Mouse (Mus musculus) left cerebral cortex, adult 18-20 months (tissue): ENCODE data around the gene Enkd1. TPM values are rescaled to one million over a fixed set of nuclear protein-coding genes. Genes with fewer than 3 reads are reported as not detected.
A peak's percentile ranks its signal among the peaks of the same experiment; 100 is the strongest.

Source experiments
- DNase-seq, 2 experiments: peaks; one replicate each; pipeline ENCODE4 v3.0.0; 2021 to 2022; ENCODE audit warnings: low spot score in 2 of 2, mixed read lengths in 1 of 2
- long read RNA-seq, 2 experiments: library from polyadenylated mRNA; stranded (forward); transcript quantifications; one replicate each; pipeline ENCODE4 v2.0.0; 2021
- total RNA-seq, 2 experiments: library from RNA; stranded (reverse); gene quantifications; 2 replicates each; pipeline ENCODE4 v1.2.3; 2021

Enkd1 gene
- 10 to 100 TPM in 1 of 2 experiments, 1 to 10 TPM in 1; 9.5 to 11.2 TPM for total RNA-seq
- long read RNA-seq, experiment 1, partial matches to known transcripts: 2 of 13 reads
- long read RNA-seq, experiment 1, other reads (novel, unspliced or antisense): 11 of 13 reads
- long read RNA-seq, experiment 2, partial matches to known transcripts: 0 of 8 reads
- long read RNA-seq, experiment 2, other reads (novel, unspliced or antisense): 5 of 8 reads

DNA sequence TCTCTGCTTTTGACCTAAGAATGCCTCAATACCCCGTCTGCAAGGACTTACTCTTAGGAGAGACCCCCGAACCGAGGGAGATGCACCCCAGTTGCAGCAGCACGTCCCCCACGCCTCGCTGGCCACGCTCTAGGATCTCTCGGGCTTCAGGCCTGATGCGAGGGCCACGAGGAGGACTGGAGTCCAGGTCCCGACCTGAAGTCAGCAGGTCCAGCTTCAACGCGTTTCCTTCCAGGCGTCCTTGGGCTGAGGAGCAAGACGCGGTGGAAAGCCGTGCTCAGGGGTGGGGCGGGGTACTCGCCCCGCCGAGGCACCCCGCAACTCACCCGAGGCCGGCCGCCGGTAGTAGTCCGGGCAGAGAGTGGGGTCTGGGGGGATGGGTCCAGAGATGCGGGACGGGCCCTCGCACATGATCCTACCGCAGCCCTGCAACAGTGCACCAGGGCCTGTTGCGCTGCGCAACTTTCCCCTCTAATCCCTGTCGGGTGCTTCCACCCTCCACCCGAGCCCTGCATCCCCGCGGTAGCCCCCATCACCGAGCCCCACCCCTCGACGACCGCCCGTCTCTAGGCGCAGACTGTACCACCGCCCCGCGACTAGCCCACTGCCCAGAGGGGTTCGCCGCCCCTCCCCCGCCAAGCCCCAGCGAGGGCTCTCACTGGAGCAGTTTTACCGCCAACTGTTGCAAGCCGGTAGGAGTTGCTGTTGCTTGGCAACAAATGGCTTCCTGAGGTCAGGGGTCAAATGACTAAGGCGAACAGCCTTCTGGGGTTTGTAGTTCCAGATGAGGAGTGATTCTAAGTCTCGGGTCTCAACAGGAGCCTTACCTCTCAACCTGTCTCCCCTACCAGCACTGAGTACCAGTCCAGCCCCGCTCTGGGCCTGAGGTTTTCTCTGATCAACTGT, at the start of gene Enkd1, which contains the start of gene 4933405L10Rik:
Enkd1 (minus strand) TSS at position 713 of the 906 bp plus-strand sequence.
4933405L10Rik (plus strand) TSS at position 158 of the 906 bp plus-strand sequence.
- peak; percentile 84 to 86 for DNase-seq

DNA sequence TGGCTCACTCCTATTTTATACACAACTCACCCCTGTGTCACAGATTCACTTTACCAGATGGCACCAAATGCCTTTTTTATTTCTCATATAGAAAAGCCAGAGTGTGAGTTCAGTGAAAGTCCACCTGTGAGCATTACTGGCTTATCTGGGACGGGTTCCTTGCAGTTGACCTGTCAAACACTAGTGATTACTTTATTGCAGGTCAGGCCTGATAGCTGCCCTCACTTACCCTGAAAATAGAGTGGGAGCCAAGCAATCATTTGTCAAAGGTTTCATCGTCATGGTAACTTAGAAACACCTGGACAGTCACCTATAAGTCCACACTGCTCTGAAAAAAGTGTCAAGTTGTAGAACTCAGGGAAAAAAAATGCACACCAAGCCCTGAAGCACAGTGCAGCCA, 46.7 kb upstream of the Enkd1 start:
- DNase-seq: no peak

DNA sequence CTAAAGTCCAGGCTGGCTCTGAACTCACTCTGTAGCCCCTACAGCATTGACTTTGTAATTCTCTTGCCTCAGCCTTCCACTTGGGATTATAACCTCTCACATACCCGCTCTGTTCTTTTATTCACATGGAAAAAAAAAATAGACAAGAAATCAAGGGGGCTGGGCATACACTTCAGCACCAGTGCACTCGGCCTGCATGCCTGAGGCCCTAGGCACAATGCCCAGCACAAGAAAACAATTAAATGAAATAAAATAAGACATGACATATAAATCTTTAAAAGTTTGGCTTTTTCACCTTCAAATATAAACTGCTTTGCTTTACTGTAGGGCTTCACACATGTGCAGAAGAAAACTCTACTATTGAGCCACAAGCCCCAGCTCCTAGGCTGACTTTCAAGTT, 45.9 kb upstream of the Enkd1 start:
- DNase-seq: no peak

DNA sequence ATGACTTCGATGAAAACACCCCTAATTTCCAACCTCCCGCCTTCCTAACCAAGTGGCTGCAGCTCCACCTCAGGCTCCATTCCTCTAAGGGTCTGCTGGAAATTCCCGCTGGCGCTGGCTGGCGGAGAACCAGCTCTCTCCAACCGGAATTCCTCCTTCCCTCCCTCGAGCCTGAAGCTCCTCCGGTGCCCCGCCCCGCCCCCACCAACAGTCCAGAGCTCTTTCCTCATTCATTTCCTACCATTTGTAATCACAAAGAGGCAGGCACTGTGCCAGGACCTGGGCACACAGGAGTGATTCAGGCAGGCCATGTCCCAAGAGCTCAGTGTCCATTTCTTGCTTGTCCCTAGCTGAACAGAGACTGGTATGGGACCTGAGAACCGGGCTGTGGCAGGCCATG, 42.6 kb upstream of the Enkd1 start:
- DNase-seq: peak; percentile 18

DNA sequence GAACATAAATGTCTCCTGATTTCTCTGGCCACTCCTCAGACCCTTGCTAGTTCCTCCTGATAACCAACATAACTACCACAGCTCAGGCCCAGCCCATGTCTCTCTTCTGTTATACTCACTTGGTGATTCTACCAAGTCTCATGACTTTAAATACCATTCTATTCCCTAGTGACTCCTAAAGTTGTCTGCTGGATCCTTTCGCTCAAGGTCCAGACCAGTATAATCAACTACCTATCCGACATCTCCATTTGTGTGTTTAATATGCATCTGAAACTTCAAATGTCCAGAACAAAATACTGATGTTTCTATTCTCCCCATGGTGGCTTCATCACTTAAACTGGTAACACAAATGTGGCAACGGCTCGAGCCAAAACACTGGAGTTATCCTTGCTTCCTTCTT, 35.3 kb upstream of the Enkd1 start:
- DNase-seq: no peak

DNA sequence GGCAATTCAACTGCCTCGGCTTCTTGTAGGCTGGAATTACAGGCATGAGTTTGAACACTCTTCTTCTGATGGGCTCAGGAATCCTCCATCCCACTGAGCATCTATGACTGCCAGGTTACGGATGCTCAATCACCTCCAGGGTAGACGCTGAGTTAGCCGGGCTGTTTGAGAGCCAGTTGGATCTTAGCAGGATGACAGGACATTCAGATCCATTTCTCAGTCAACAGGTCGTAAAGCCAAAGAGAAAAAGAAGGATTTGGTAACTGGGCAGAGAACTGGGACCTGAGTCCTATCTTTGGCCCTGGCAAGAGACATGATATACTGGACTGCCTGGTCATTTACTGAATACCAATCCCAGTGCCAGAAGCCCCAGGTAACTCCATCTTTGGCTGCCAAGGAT, 31.2 kb upstream of the Enkd1 start:
- DNase-seq: no peak

DNA sequence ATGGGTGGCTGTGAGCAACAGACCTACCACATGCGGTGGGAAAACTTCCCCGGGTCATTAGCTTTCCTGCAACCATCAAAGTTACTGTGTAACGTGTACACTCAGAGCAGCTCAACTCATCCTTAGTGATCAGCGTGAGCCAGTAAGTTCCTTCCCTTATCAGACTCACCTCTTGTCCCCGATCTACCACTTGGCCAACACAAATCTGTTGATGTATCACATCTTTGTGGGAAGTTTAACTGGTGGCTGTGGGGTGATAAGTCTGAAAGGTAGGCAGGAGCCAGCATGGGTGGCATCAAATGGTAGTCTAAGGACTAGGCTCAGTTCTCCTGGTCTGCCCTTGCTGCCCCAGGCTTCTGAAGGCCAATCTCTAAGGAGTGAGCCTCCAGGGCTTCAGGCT, 24.2 kb upstream of the Enkd1 start:
- no peak for DNase-seq

DNA sequence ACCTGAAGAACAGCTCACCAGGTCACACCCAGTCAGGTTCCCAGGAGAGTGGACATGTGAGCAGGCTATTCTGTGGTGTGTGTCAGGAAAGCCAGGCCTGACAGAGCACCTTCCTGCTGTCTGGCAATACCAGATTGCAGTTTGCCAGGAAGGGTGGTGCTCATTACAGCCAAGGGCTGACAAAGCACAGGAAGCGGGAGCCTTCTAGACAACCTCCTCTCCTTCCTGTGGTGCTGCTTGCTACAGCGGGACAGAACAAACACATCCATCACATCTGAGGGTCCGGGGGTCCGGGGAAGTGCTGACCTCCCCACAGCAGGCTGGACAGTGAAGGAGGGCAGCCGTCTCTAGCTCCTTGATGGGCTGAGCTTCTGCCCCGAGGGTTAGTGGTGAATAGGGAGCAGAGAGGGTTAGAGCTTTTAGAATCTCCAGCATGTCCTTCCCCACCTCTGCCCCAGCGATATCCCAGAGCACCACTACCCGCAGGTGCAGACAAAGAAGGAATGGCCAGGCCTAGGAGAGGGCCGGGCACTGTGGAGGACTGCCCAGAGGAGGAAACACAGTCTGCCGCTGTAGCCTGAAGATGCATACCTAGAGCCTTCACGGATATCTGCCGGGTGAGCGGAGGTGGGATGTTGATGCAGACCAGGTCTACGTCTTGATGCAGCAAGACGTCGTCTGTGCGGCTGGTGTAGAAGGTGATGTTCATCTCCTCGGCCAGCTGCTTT, 19.6 kb upstream of the Enkd1 start:
- no peak for DNase-seq

DNA sequence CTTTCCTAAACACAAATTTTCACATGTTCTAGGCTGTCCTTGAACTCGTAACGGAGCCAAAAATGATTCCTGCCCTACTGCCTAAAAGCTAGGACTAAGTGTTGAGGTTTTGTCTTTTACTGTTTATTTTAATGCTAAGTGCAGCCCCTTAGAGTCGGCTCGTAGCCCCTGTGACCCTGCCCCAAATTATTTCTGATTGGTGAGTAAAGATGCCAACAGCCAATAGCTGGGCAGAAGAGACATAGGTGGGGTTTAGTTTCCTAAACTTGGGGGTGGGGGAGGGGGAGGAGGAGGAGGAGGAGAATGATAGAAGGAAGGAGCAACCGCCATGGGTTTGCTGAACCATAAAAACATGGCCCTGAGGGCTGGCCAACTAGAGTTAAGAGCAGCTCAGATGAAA, 17.7 kb upstream of the Enkd1 start:
- no peak for DNase-seq

DNA sequence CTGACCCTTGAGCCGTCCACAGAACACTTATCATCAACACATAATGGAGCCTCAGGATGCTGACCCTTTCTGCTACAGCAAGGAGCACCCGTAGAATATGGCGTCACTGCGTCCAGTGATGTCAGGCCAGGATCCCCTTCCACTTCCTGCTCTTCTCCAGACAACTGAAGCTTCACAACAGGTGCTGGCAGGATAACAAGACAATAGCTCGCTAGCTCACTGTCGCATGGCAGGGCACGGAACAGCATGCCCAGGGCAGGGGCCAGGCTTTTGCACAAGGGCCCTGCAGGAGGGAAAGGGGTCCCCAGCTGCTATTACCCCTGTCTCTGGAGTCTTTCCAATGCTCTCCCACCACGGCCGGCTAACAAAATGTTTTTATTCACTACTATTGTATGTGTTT, 14.9 kb upstream of the Enkd1 start:
- no peak for DNase-seq

DNA sequence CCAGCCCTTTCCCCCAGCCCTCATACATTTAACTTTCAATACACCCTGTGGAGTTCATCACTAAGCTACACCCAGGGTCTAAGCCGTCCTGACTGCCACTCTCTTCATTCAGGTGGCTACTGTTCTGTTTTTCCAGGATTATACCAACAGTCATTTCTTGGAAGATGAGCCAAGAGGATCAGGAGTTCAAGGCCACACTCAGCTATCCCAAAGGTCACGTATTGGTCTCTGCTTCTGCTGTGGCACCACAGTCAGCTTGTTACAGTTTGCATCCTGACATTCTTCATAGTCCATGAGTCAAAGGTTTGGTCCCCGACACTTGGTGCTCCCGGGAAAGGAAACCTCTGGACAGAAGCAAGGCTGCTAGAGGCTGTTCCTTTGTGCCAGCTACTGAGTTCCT, 11.6 kb upstream of the Enkd1 start:
- no peak for DNase-seq

DNA sequence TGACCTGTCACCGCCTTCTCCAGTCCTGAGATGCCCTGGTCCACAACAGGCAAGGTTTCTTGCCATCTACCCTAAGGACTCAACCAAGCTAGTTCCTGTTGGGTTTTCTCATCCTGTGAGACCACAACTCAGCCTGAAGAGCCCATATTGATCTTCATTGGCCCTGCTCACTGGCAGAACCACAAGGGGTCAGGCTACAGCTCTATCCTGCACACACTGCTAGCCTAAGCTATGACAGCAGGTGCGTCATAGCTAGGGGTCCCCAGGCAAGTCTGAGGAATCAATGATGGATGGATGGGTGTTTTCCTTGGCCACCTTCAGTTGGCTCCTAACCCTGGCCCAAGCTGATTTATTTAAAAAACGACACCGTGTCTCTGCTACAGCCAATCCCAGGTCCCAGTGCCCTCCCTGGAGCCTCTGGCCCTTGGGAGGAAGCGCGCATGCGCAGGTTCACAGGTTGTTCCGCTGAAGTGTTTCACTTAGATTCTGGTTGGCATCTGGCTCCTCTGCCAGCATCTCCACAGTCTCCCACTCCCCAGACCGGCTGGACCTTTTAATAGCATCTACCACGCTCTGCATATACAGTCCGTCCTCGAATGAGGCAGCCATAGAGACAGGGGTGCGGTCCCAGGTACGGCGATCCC, 8.4 kb upstream of the Enkd1 start:
- DNase-seq: no peak

DNA sequence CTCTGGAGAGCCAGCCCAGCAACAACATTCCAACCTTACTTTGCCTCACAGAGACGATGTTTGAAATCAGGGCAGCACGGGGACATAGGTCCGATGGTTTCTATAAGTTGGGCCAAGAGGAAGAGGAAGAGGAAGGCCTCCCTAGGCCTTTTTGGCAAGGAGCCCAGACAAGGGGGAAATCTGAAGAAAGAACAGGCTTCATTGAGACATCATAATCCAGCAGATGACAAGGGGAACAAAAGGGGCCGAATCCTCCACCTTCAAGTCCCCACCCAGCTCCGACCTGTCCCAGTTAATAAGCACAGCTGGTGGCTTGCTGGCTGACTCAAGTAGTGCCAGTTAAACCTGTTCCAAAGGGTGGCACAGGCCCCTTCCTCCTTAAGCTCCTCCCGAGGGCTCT, 7.0 kb upstream of the Enkd1 start:
- no peak for DNase-seq

DNA sequence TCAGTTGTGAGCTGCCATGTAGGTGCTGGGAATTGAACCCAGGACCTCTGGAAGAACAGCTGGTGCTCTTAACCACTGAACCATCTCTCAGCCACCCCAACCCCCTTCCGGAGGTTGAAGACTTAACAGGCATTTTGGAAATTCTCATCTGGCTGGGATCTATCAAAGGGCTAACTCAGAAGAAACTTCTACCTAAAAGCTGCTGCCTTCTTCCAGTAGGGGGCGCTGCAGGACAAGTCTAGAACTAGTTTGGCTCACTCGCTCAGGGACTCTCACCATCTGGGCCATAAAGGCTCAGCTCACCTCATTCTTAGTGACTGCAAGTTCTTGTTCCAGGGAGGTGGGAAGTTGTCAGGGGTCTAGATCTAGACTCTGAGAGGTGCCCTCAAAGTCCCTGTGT, 6.1 kb upstream of the Enkd1 start:
- peak; percentile 78 to 88 for DNase-seq

DNA sequence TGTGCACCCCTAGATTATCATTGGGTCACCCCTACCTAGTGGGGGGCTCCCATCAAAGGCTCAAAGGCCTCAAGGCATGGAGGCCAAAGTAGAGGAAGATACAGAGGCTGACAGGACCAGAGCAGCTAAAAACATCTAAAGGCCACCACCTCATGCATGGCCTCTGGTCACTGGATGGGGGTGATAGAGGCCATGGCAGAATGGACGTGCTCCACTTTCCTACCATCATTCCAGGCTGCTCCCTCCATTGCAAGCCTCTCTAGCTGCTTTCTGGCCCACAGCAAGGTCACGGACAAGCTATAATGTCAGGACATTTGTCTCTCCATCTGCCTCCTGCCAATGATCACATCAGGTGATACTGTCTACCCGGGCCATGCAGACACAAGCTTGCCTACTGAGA, 4.3 kb upstream of the Enkd1 start:
- DNase-seq: no peak

DNA sequence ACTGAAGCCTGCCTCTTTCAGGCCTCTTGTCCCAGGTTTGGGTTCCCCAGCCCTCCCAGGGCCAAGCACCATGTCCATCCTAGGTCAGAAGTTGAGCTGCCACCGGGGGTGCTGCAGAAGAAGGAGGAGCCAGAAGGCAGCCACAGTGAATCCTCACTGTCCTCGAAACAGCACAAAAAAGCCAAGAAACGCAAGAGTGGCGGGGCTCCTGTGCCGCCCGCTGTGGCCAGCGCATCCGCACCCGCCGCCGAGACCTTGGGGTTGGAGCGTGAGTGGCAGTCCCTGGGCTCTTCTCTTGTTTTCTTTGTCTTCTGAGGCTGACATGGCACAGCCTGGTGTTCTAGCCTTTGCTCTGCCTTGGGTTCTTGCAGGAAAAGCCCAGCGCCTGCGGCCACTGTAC, 1.3 kb upstream of the Enkd1 start:
- DNase-seq: no peak

DNA sequence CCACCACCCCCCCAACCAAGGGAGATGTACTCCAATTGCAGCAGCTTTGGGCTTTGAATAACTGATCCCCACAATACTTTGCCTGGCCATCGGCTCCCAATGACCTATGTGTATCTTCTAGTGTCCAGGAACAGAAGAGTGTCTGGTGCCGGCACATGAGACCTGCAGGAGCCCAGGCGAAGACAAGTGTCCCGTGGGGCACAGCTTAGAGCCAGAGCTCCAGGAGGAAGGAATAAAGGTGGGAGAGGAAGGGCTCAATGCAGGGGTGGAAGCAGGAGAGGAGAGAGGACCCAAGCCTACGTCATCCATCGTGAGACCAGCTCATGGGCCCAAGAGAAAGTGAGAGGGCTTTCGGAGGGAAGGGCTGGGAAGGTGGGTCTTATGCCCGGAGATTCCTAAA, 665 bp upstream of the Enkd1 start:
- DNase-seq: no peak

DNA sequence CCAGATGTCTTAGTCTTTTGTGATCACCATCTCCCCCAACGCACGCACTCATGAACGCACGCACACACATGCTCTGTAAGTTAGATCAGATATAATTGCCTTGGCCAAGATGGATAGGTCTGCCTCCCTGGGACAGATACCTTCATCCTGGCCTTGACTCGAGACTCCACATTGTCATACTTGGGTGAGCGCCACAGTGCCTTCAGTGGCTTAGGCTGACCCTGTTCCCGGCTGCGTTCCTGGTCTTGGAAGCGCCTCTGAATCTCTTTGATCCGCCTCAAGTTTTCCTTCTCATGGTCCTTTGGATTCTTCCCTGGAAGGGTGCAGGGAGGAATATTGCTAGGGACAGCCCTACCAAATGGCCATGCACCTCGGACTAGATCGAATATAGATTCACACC, 1.6 kb downstream of the Enkd1 start:
- DNase-seq: no peak

DNA sequence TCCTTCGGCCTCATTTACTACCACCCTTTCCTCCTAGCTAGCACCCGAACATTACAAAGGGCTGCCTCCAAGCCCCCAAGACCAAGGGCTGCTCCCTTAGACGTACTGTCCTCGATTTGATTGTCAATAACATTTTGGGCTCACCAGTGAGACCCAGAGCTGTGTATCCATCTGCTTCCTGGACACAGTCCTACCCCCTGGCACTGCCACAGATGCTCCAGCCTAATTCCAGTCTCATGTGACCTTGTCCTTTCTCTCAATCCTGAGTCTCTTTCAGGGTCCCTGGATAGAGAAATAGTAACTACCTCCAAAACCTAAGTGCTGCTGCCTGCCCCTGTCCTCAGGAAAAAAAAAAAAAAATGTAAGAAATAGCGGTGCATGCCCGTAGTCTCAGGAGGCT, 3.1 kb downstream of the Enkd1 start:
- DNase-seq: no peak

DNA sequence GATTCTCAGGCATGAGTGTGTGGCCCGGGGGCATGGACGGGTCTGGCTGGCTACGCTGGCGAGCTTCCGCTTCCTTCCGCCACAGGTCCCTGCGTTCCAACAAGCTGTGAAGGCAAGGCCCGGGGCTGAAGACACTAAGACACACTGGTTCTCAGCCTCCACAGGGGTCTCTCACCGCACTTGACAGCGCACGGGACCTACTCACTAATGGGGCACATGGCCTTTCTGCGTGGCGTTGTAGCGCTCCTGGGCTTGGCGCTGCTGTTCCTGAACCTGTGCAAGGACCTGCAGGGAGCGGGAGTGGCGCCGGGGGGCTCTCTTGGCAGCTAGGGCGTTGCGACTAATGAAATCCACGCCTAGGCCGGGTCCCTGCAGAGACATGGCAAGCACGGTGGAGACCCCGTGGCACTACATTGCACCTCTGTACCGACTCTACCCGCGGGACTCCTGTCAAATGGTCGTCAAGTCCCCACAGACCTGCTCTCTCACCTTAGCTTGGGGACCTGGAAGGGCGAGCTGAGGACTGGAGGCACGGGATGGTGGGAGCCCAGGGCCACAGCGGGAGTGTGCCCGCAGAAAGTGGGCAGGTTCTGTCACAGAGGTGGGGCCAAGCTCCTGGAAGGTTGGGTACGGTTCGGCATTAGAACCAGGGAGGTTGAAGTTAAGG, 3.7 kb downstream of the Enkd1 start:
- DNase-seq: no peak
